Mouse (Mus musculus) liver, postnatal 0 days (tissue): ENCODE data around the gene Gimap4.

Experiments
- CTCF ChIP-seq: sonication (generic); IDR thresholded peaks from 2 replicates; pipeline ENCODE4 v1.5.1; 2016; ENCODE audit warnings: antibody characterized with exemption, low read depth
- EP300 ChIP-seq: IDR thresholded peaks from 2 replicates; pipeline ENCODE4 v1.6.1; 2016; ENCODE audit warnings: antibody characterized with exemption, low read depth, mild to moderate bottlenecking

- TF ChIP-seq CTCF (no peak), EP300 (no peak)
Measured at GRCm38 (mm10) chr6:48676860-48677415, 7.4 kb upstream of the Gimap4 start.
